Mouse (Mus musculus): ENCODE measurements around the gene Slc51a.

DNA sequence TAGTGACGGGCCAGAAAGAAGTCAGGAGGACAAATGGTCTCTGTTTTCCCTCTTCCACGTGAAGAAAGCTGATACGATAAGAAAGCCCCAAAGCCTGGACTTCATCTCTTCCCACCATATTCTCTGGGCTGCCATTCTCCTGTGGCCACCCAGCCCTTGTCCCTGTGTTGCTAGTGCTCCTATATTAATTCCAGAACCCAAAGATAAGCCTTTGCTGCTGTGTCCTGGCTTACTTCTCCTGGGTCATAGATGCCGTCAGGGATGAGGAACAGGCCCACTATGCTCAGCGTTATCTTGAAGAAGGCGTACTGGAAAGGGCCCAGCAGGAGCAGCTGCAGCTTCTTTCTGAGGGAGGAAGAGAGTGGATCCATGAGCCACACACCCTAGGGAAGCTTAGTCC is 10.4 kb downstream of the Slc51a start:
- TF ChIP-seq CTCF (conservative IDR thresholded peaks at IDR 0.05; ENCODE audit: low read length) (no peak), POU5F1 (IDR thresholded peaks at IDR 0.05; ENCODE audit: borderline replicate concordance, low read length) (no peak)

Measured in E14TG2a.4 (cell line).